Comparison of ENCODE assay signal across 8 mouse cellular contexts in the genomic region with DNA sequence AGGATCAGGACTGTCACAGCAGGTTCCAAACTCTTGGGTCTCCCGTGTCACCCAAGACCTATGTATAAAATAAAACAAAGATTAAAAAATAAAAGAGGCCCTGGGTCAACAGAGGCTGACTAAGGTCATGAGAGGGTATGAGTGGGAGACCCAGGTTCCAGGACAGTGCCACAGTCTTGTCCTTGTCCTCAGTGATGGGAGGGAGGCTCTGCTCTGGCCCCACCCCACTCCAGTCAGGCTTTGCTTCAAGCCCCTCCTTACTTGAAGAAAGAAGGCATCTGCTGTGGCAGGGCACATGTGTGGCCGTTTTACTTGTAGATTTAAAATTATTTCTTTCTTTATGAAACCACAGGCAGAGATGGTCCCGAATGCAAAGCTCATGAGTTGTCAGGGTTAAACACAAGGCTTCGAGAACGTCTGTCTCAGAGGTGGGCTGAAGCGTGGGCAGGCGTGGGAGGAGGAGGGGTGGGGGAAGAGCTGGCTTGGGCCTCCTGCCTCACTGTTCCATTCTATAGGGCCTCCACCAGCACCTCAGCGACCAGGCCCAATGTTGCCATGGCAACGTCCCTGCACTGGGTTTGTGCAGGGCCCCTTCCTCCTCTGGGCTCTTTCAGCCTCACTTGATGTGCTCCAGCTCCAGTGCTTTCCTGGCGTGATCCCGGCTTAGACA.
DNase-seq lines count a peak whose midpoint lies in the region; ATAC-seq and TF ChIP-seq lines count a peak whose summit lies in the region.

No protein-coding gene starts in this region.

- peaks cover 13% of the 10 kb centered on the region for H3K27me3 ChIP-seq in heart, embryonic 11.5 days (ENCODE audit: control insufficient read depth, insufficient read depth, low read length)
- no peaks in the 10 kb centered on the region for H3K27me3 ChIP-seq in heart, adult 2 months (ENCODE audit: control insufficient read depth, insufficient read depth, low read length)
- no peaks in the 10 kb centered on the region for H3K27me3 ChIP-seq in forebrain, embryonic 14.5 days (replicated peaks; ENCODE audit: control insufficient read depth, insufficient read depth, low read length)
- H3K27me3 ChIP-seq in midbrain, embryonic 11.5 days (ENCODE audit: control insufficient read depth, insufficient read depth, low read length) = no peaks in the 10 kb centered on the region

- H3K4me3 ChIP-seq in heart, embryonic 11.5 days (ENCODE audit: low read depth, low read length) = no peak overlapping the region
- H3K4me3 ChIP-seq in heart, adult 2 months = no peak overlapping the region
- no peak overlapping the region for H3K4me3 ChIP-seq in forebrain, embryonic 14.5 days (ENCODE audit: low read depth, low read length)
- no peak overlapping the region for H3K4me3 ChIP-seq in midbrain, embryonic 11.5 days (ENCODE audit: low read depth, low read length)

- no peak overlapping the region for H3K4me2 ChIP-seq in heart, embryonic 11.5 days
- no peak overlapping the region for H3K4me2 ChIP-seq in forebrain, embryonic 14.5 days (ENCODE audit: low read length)
- peak overlapping the region; percentile 8; the same call in 1 of the 2 replicates for H3K4me2 ChIP-seq in midbrain, embryonic 11.5 days

- no peaks in the 10 kb centered on the region for H3K79me2 ChIP-seq in heart, adult 2 months (replicated peaks; ENCODE audit: control insufficient read depth, insufficient read depth, low read length)

- H3K9me3 ChIP-seq in heart, embryonic 11.5 days (replicated peaks; ENCODE audit: control insufficient read depth, low read length) = no peaks in the 10 kb centered on the region; the same call in 1 of the 2 replicates
- H3K9me3 ChIP-seq in forebrain, embryonic 14.5 days (replicated peaks; ENCODE audit: control insufficient read depth, low read length) = no peaks in the 10 kb centered on the region
- H3K9me3 ChIP-seq in midbrain, embryonic 11.5 days (ENCODE audit: control insufficient read depth, low read length) = no peaks in the 10 kb centered on the region

- H3K4me1 ChIP-seq in heart, embryonic 11.5 days (ENCODE audit: control insufficient read depth, insufficient read depth, low read length) = peaks cover 7% of the 10 kb centered on the region
- H3K4me1 ChIP-seq in heart, adult 2 months (ENCODE audit: control insufficient read depth, insufficient read depth, low read length) = no peaks in the 10 kb centered on the region
- H3K4me1 ChIP-seq in forebrain, embryonic 14.5 days (ENCODE audit: control insufficient read depth, insufficient read depth, low read length) = peaks cover 9% of the 10 kb centered on the region
- H3K4me1 ChIP-seq in midbrain, embryonic 11.5 days (ENCODE audit: control insufficient read depth, insufficient read depth, low read length) = peaks cover 10% of the 10 kb centered on the region

- no peak for TF ChIP-seq CTCF in heart, adult 2 months (IDR thresholded peaks at IDR 0.05)

- intact Hi-C loops in heart, adult 2 months (cut with DNase I) = no loop called here

- DNase-seq in heart, adult 2 months = no peak
- DNase-seq in ES-CJ7 (ENCODE audit: low read depth, low spot score) = peak; percentile 58
- peak; percentile 84 for DNase-seq in forebrain, embryonic 14.5 days (ENCODE audit: low spot score)
- DNase-seq in midbrain, embryonic 11.5 days (ENCODE audit: low spot score, missing footprints) = peak; percentile 91
- DNase-seq in gastrocnemius, adult 8-10 months (ENCODE audit: low spot score in 2 of 2) = no peak
- no peak for DNase-seq in frontal cortex, postnatal 14 days (ENCODE audit: low spot score in 2 of 2)
- no peak for DNase-seq in T-cell, adult 2 months (ENCODE audit: low spot score)

- H3K27ac ChIP-seq in heart, embryonic 11.5 days (ENCODE audit: low read depth, low read length) = no peak overlapping the region
- H3K27ac ChIP-seq in heart, adult 2 months = no peak overlapping the region
- H3K27ac ChIP-seq in forebrain, embryonic 14.5 days (ENCODE audit: low read depth, low read length) = no peak overlapping the region
- H3K27ac ChIP-seq in midbrain, embryonic 11.5 days (ENCODE audit: low read depth, low read length) = no peak overlapping the region

- no peak overlapping the region for H3K9ac ChIP-seq in heart, embryonic 11.5 days (ENCODE audit: low read depth, low read length)
- H3K9ac ChIP-seq in heart, adult 2 months (ENCODE audit: low read depth, low read length) = no peak overlapping the region
- no peak overlapping the region for H3K9ac ChIP-seq in forebrain, embryonic 14.5 days (ENCODE audit: low read length)
- peak overlapping the region; percentile 22; the same call in 1 of the 2 replicates for H3K9ac ChIP-seq in midbrain, embryonic 11.5 days (ENCODE audit: low read length)

- ATAC-seq in heart, embryonic 11.5 days (replicated peaks; ENCODE audit: insufficient number of reproducible peaks, low FRiP score, low TSS enrichment) = peak; percentile 58; the same call in 1 of the 2 replicates
- ATAC-seq in forebrain, embryonic 14.5 days = peak; percentile 90
- peak; percentile 94 for ATAC-seq in midbrain, embryonic 11.5 days (ENCODE audit: low FRiP score)

- 38% methylated on average over 11 of the region's 11 CpGs for WGBS in heart, embryonic 11.5 days (ENCODE audit: insufficient replicate concordance)
- 59% methylated on average over 11 of the region's 11 CpGs for WGBS in heart, adult 2 months
- 14% methylated on average over 11 of the region's 11 CpGs for WGBS in forebrain, embryonic 14.5 days
- WGBS in midbrain, embryonic 11.5 days = 21% methylated on average over 11 of the region's 11 CpGs

- no peaks in the 10 kb centered on the region for H3K36me3 ChIP-seq in heart, embryonic 11.5 days (ENCODE audit: control insufficient read depth, insufficient read depth, low read length)
- H3K36me3 ChIP-seq in heart, adult 2 months (ENCODE audit: control insufficient read depth, insufficient read depth, low read length) = no peaks in the 10 kb centered on the region
- no peaks in the 10 kb centered on the region for H3K36me3 ChIP-seq in forebrain, embryonic 14.5 days (ENCODE audit: control insufficient read depth, insufficient read depth, low read length)
- no peaks in the 10 kb centered on the region for H3K36me3 ChIP-seq in midbrain, embryonic 11.5 days (ENCODE audit: control insufficient read depth, insufficient read depth, low read length)

- TF ChIP-seq EP300 in heart, adult 2 months (IDR thresholded peaks at IDR 0.05; ENCODE audit: insufficient read depth, low read depth, low read length) = no peak

- no peak for TF ChIP-seq POLR2A in heart, adult 2 months (IDR thresholded peaks at IDR 0.05; ENCODE audit: insufficient read depth, low read depth, low read length)

Comparison
In these comparisons a context has a peak if more than half of its experiments do, and no peak if none do; other contexts are left out.
1. DNase-seq: peak in ES-CJ7 (single experiment), forebrain, embryonic 14.5 days (single experiment) and midbrain, embryonic 11.5 days (single experiment); none in heart, adult 2 months (0 of 2), gastrocnemius, adult 8-10 months (0 of 2), frontal cortex, postnatal 14 days (0 of 2) and T-cell, adult 2 months (single experiment).
2. Peak in every context shown above with its lines, with median percentiles within 50 percentile points of each other: ATAC-seq.